Mouse (Mus musculus) neural tube, embryonic 15.5 days (tissue): ENCODE results near the gene Olfr470. TPM values are rescaled to one million over a fixed set of nuclear protein-coding genes. Genes with fewer than 3 reads are reported as not detected.
"Not testable (repeated sequence)": the region's sequence is repeated elsewhere in the genome, so short reads cannot be mapped to it uniquely, and the experiment has no call there.

Experiments used
- ATAC-seq: fragments of 200-750 bp; cut with Nextera tagmentation; 2 replicates; pipeline ENCODE4 v1.8.0; 2017; ENCODE audit warnings: mild to moderate bottlenecking, moderate TSS enrichment, moderate library complexity; ENCODE audit not compliant: low FRiP score
- H3K27ac ChIP-seq: fragments of 300-500 bp; sonication (generic); replicated peaks from 2 replicates; pipeline ENCODE4 v1.5.1; 2015; ENCODE audit warnings: mild to moderate bottlenecking, inconsistent platforms
- H3K27me3 ChIP-seq: fragments of 300-500 bp; sonication (generic); replicated peaks from 2 replicates; pipeline ENCODE4 v1.6.1; 2015; ENCODE audit warnings: inconsistent platforms
- H3K36me3 ChIP-seq: fragments of 300-500 bp; sonication (generic); 2 replicates; pipeline ENCODE4 v1.6.1; 2015; ENCODE audit warnings: inconsistent platforms
- H3K4me1 ChIP-seq: fragments of 300-500 bp; sonication (generic); 2 replicates; pipeline ENCODE4 v1.6.1; 2015; ENCODE audit warnings: inconsistent platforms
- H3K4me2 ChIP-seq: fragments of 300-500 bp; sonication (generic); 2 replicates; pipeline ENCODE4 v1.6.1; 2015; ENCODE audit warnings: inconsistent platforms, mild to moderate bottlenecking, moderate library complexity
- H3K4me3 ChIP-seq: fragments of 300-500 bp; sonication (generic); replicated peaks from 2 replicates; pipeline ENCODE4 v1.5.1; 2015; ENCODE audit warnings: mild to moderate bottlenecking, inconsistent platforms
- H3K9ac ChIP-seq: fragments of 300-500 bp; sonication (generic); replicated peaks from 2 replicates; pipeline ENCODE4 v1.6.1; 2015; ENCODE audit warnings: mild to moderate bottlenecking, inconsistent platforms
- H3K9me3 ChIP-seq: fragments of 300-500 bp; sonication (generic); replicated peaks from 2 replicates; pipeline ENCODE4 v1.6.1; 2016; ENCODE audit warnings: inconsistent platforms
- WGBS: fragments of 180-500 bp; shearing (Covaris S2); methylation state at CpG from one replicate; pipeline ENCODE4 v1.1.7; 2015; ENCODE audit warnings: mixed read lengths; 5-methylcytosine and 5-hydroxymethylcytosine counted together
- polyA plus RNA-seq: library from polyadenylated mRNA; unstranded; fragments of >200 nt; fragmentation: Nextera tagmentation; extraction: Ambion mirVana; gene quantifications from 2 replicates; pipeline ENCODE4 v1.2.1, GENCODE M21; 2015

The Olfr470 gene
- not detected in 2 replicates for polyA plus RNA-seq

GRCm38 (mm10) chr7:107847390-107847789 is at the start of gene Olfr470:
Gene Olfr470, minus strand, starts transcription at chr7:107847490.
- not testable (repeated sequence) for H3K4me3 ChIP-seq, H3K4me2 ChIP-seq, ATAC-seq, H3K9ac ChIP-seq, H3K27ac ChIP-seq, H3K36me3 ChIP-seq, H3K9me3 ChIP-seq, H3K27me3 ChIP-seq, H3K4me1 ChIP-seq
- WGBS: 88% methylated on average over 1 of the region's 1 CpGs

GRCm38 (mm10) chr7:107841719-107842118 is 5.6 kb downstream of the Olfr470 start:
- no peak overlapping the region for H3K9ac ChIP-seq
- WGBS: 86% methylated on average over 1 of the region's 1 CpGs
- H3K4me3 ChIP-seq: no peak overlapping the region
- H3K27me3 ChIP-seq: no peaks in the 10 kb centered on the region
- no peaks in the 10 kb centered on the region for H3K4me1 ChIP-seq
- H3K36me3 ChIP-seq: no peaks in the 10 kb centered on the region
- H3K4me2 ChIP-seq: no peak overlapping the region
- ATAC-seq: no peak
- H3K9me3 ChIP-seq: no peaks in the 10 kb centered on the region
- no peak overlapping the region for H3K27ac ChIP-seq

GRCm38 (mm10) chr7:107825441-107825840 is 21.8 kb downstream of the Olfr470 start, which contains the start of gene Olfr469:
Gene Olfr469, minus strand, starts transcription at chr7:107825541.
- not testable (repeated sequence) for H3K9me3 ChIP-seq, H3K27ac ChIP-seq, H3K9ac ChIP-seq, H3K4me2 ChIP-seq, H3K4me1 ChIP-seq, H3K27me3 ChIP-seq, ATAC-seq, H3K4me3 ChIP-seq, H3K36me3 ChIP-seq

GRCm38 (mm10) chr7:107823867-107824266 is 23.4 kb downstream of the Olfr470 start:
- not testable (repeated sequence) for H3K4me1 ChIP-seq, H3K27ac ChIP-seq, H3K9ac ChIP-seq, H3K36me3 ChIP-seq, H3K27me3 ChIP-seq, H3K4me2 ChIP-seq, H3K9me3 ChIP-seq, ATAC-seq, H3K4me3 ChIP-seq
- 71% methylated on average over 2 of the region's 2 CpGs for WGBS

GRCm38 (mm10) chr7:107819442-107819841 is 27.8 kb downstream of the Olfr470 start:
- no peak for ATAC-seq
- no peaks in the 10 kb centered on the region for H3K36me3 ChIP-seq
- H3K27ac ChIP-seq: no peak overlapping the region
- H3K27me3 ChIP-seq: no peaks in the 10 kb centered on the region
- no peaks in the 10 kb centered on the region for H3K4me1 ChIP-seq
- H3K4me3 ChIP-seq: no peak overlapping the region
- no peak overlapping the region for H3K9ac ChIP-seq
- no peaks in the 10 kb centered on the region for H3K9me3 ChIP-seq
- H3K4me2 ChIP-seq: no peak overlapping the region

- no peaks in the 10 kb centered on the region for H3K9me3 ChIP-seq
- H3K9ac ChIP-seq: no peak within 1 kb of the TSS
- no peaks in the 10 kb centered on the region for H3K36me3 ChIP-seq
- no peak within 1 kb of the TSS for H3K4me3 ChIP-seq
- H3K4me2 ChIP-seq: no peak within 1 kb of the TSS
- H3K27ac ChIP-seq: no peak within 1 kb of the TSS
- no peak for ATAC-seq
- no peaks in the 10 kb centered on the region for H3K27me3 ChIP-seq
- H3K4me1 ChIP-seq: no peaks in the 10 kb centered on the region
Measured at GRCm38 (mm10) chr7:107811963-107812362, 35.3 kb downstream of the Olfr470 start, which contains the start of gene Olfr467. Gene Olfr467, plus strand, starts transcription at chr7:107812263.

- no peak overlapping the region for H3K27ac ChIP-seq
- 78% methylated on average over 3 of the region's 3 CpGs for WGBS
- ATAC-seq: no peak
Measured at GRCm38 (mm10) chr7:107802138-107802537, 45.2 kb downstream of the Olfr470 start.

GRCm38 (mm10) chr7:107801108-107801507 is 46.2 kb downstream of the Olfr470 start, which contains the start of gene Ovch2:
Gene Ovch2, minus strand, starts transcription at chr7:107801208.
- no peaks in the 10 kb centered on the region for H3K36me3 ChIP-seq
- H3K4me2 ChIP-seq: no peak within 1 kb of the TSS
- no peak within 1 kb of the TSS for H3K27ac ChIP-seq
- no peaks in the 10 kb centered on the region for H3K9me3 ChIP-seq
- no peak within 1 kb of the TSS for H3K9ac ChIP-seq
- no peaks in the 10 kb centered on the region for H3K4me1 ChIP-seq
- ATAC-seq: no peak
- no peaks in the 10 kb centered on the region for H3K27me3 ChIP-seq
- 90% methylated on average over 2 of the region's 2 CpGs for WGBS
- no peak within 1 kb of the TSS for H3K4me3 ChIP-seq

More at GRCm38 (mm10) chr7:107802138-107802537, 45.2 kb downstream of the Olfr470 start:
- H3K4me1 ChIP-seq: no peaks in the 10 kb centered on the region
- no peak overlapping the region for H3K4me2 ChIP-seq
- no peaks in the 10 kb centered on the region for H3K36me3 ChIP-seq
- H3K9me3 ChIP-seq: 0 out of 2 replicates have a peak, but pooled peaks cover 4% of the 10 kb centered on the region
- no peak overlapping the region for H3K4me3 ChIP-seq
- no peaks in the 10 kb centered on the region for H3K27me3 ChIP-seq
- H3K9ac ChIP-seq: no peak overlapping the region

GRCm38 (mm10) chr7:107796500-107796899 is 50.8 kb downstream of the Olfr470 start:
- no peak overlapping the region for H3K27ac ChIP-seq
- 91% methylated on average over 2 of the region's 2 CpGs for WGBS
- H3K4me1 ChIP-seq: no peaks in the 10 kb centered on the region
- H3K9ac ChIP-seq: no peak overlapping the region
- no peak overlapping the region for H3K4me3 ChIP-seq
- no peaks in the 10 kb centered on the region for H3K9me3 ChIP-seq
- no peak for ATAC-seq
- no peaks in the 10 kb centered on the region for H3K36me3 ChIP-seq
- no peaks in the 10 kb centered on the region for H3K27me3 ChIP-seq
- no peak overlapping the region for H3K4me2 ChIP-seq

Other genes starting within 250 kb of the Olfr470 start
- gene 5330417H12Rik, start 222.3 kb downstream of the Olfr470 start, polyA plus RNA-seq: not detected in 2 replicates
- 0.09 and 0.26 TPM in 2 replicates for gene Cyb5r2, start 89.5 kb downstream of the Olfr470 start, polyA plus RNA-seq
- not detected in 2 replicates for gene Ovch2, start 46.3 kb downstream of the Olfr470 start, polyA plus RNA-seq
- not detected in 2 replicates for gene Olfr467, start 35.2 kb downstream of the Olfr470 start, polyA plus RNA-seq
- gene Olfr469, start 21.9 kb downstream of the Olfr470 start, polyA plus RNA-seq: not detected in 2 replicates
- gene Olfr472, start 50.4 kb upstream of the Olfr470 start, polyA plus RNA-seq: not detected in 2 replicates
- gene Olfr473, start 83.0 kb upstream of the Olfr470 start, polyA plus RNA-seq: not detected in 2 replicates
- not detected in 2 replicates for gene Olfr474, start 107.2 kb upstream of the Olfr470 start, polyA plus RNA-seq
- not detected in 2 replicates for gene Olfr476, start 117.3 kb upstream of the Olfr470 start, polyA plus RNA-seq
- gene Olfr477, start 139.2 kb upstream of the Olfr470 start, polyA plus RNA-seq: not detected in 2 replicates
- gene Olfr478, start 186.5 kb upstream of the Olfr470 start, polyA plus RNA-seq: not detected in 2 replicates
- gene Olfr479, start 203.2 kb upstream of the Olfr470 start, polyA plus RNA-seq: not detected in 2 replicates
- not detected in 2 replicates for gene Olfr480, start 219.9 kb upstream of the Olfr470 start, polyA plus RNA-seq
- not detected in 2 replicates for gene Olfr481, start 232.4 kb upstream of the Olfr470 start, polyA plus RNA-seq